Mouse (Mus musculus): ENCODE results near the gene A4gnt. TPM values are rescaled to one million over a fixed set of nuclear protein-coding genes. Genes with fewer than 3 reads are reported as not detected.
"Not testable (repeated sequence)": the region's sequence is repeated elsewhere in the genome, so short reads cannot be mapped to it uniquely, and the experiment has no call there.

The A4gnt gene
- polyA plus RNA-seq, 1 experiment from 2014 or later = not detected

GRCm38 (mm10) chr9:99580655-99581054 lies 31.6 kb upstream of the A4gnt start:
- H3K4me1 ChIP-seq (ENCODE audit: insufficient read depth) = peaks cover 3% of the 10 kb centered on the region; the same call in 1 of the 2 replicates
- TF ChIP-seq EP300 (IDR thresholded peaks at IDR 0.05; ENCODE audit: low read depth) = no peak
- TF ChIP-seq CTCF (IDR thresholded peaks at IDR 0.05; ENCODE audit: low read depth) = peak; percentile 85
- H3K9ac ChIP-seq (replicated peaks) = no peak overlapping the region
- DNase-seq = peak; percentile 38
- no peak overlapping the region for H3K4me3 ChIP-seq (ENCODE audit: low read depth, low read length)
- H3K4me2 ChIP-seq (ENCODE audit: low read depth, low read length) = no peak overlapping the region
- H3K9me3 ChIP-seq (ENCODE audit: low read length) = no peaks in the 10 kb centered on the region
- ATAC-seq = peak; percentile 33; the same call in 1 of the 2 replicates
- H3K36me3 ChIP-seq (replicated peaks; ENCODE audit: insufficient read depth, low read length) = peaks cover 35% of the 10 kb centered on the region
- whole genome bisulfite sequencing (ENCODE audit: insufficient replicate concordance) = 37% methylated on average over 2 of the region's 2 CpGs
- H3K27me3 ChIP-seq (ENCODE audit: insufficient read depth, low read length) = no peaks in the 10 kb centered on the region
- H3K27ac ChIP-seq (ENCODE audit: low read depth) = no peak overlapping the region

GRCm38 (mm10) chr9:99587505-99588202 lies 24.6 kb upstream of the A4gnt start:
- H3K27me3 ChIP-seq (ENCODE audit: insufficient read depth, low read length) = no peaks in the 10 kb centered on the region
- no peak overlapping the region for H3K4me2 ChIP-seq (ENCODE audit: low read depth, low read length)
- H3K27ac ChIP-seq (ENCODE audit: low read depth) = no peak overlapping the region
- H3K4me1 ChIP-seq (ENCODE audit: insufficient read depth) = no peaks in the 10 kb centered on the region
- 26% methylated on average over 8 of the region's 8 CpGs for WGBS (ENCODE audit: insufficient replicate concordance)
- no peaks in the 10 kb centered on the region for H3K9me3 ChIP-seq (ENCODE audit: low read length)
- peaks cover 14% of the 10 kb centered on the region for H3K36me3 ChIP-seq (replicated peaks; ENCODE audit: insufficient read depth, low read length)
- TF ChIP-seq CTCF (IDR thresholded peaks at IDR 0.05; ENCODE audit: low read depth) = peak; percentile 91
- TF ChIP-seq EP300 (IDR thresholded peaks at IDR 0.05; ENCODE audit: low read depth) = no peak
- no peak overlapping the region for H3K4me3 ChIP-seq (ENCODE audit: low read depth, low read length)
- peak; percentile 70 for DNase-seq
- no peak for ATAC-seq
- H3K9ac ChIP-seq (replicated peaks) = no peak overlapping the region

DNA sequence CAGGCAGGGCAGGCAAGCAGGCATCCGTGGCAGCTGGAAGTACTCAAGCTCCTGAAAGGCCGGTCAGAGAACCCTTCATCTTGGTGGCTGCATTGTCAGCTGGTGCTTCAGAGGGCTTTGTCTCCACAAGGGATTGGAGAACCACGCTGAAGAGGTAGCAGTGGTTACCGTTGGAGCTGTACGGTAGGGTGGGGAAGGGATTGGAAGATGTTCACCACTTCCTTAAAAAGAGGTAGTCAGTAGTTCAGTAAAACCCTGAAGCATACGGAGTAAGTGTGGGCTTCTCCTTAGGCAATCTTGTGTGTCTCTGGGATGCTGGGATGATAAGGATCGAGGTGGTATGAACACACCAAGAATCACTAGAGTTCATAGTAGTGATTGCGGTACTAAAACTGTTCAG lies 21.2 kb upstream of the A4gnt start:
- Histone ChIP-seq H3K4me2 (ENCODE audit: low read depth, low read length) (no peak overlapping the region), H3K27me3 (ENCODE audit: insufficient read depth, low read length) (no peaks in the 10 kb centered on the region), H3K27ac (ENCODE audit: low read depth) (no peak overlapping the region), H3K4me3 (ENCODE audit: low read depth, low read length) (no peak overlapping the region), H3K4me1 (ENCODE audit: insufficient read depth) (no peaks in the 10 kb centered on the region), H3K9ac (replicated peaks) (no peak overlapping the region), H3K36me3 (replicated peaks; ENCODE audit: insufficient read depth, low read length) (no peaks in the 10 kb centered on the region), H3K9me3 (ENCODE audit: low read length) (no peaks in the 10 kb centered on the region)
- ATAC-seq (no peak), DNase-seq (no peak)
- TF ChIP-seq EP300 (IDR thresholded peaks at IDR 0.05; ENCODE audit: low read depth) = no peak
- no peak for TF ChIP-seq CTCF (IDR thresholded peaks at IDR 0.05; ENCODE audit: low read depth)
- WGBS (ENCODE audit: insufficient replicate concordance) = 50% methylated on average over 8 of the region's 8 CpGs

GRCm38 (mm10) chr9:99599127-99599526 lies 13.2 kb upstream of the A4gnt start:
- not testable (repeated sequence) for H3K27me3 ChIP-seq (ENCODE audit: insufficient read depth, low read length); H3K9ac ChIP-seq (replicated peaks); H3K27ac ChIP-seq (ENCODE audit: low read depth); H3K4me1 ChIP-seq (ENCODE audit: insufficient read depth); H3K4me2 ChIP-seq (ENCODE audit: low read depth, low read length); H3K9me3 ChIP-seq (ENCODE audit: low read length); H3K4me3 ChIP-seq (ENCODE audit: low read depth, low read length); DNase-seq; H3K36me3 ChIP-seq (replicated peaks; ENCODE audit: insufficient read depth, low read length); ATAC-seq
- WGBS (ENCODE audit: insufficient replicate concordance) = 74% methylated on average over 6 of the region's 6 CpGs

DNA sequence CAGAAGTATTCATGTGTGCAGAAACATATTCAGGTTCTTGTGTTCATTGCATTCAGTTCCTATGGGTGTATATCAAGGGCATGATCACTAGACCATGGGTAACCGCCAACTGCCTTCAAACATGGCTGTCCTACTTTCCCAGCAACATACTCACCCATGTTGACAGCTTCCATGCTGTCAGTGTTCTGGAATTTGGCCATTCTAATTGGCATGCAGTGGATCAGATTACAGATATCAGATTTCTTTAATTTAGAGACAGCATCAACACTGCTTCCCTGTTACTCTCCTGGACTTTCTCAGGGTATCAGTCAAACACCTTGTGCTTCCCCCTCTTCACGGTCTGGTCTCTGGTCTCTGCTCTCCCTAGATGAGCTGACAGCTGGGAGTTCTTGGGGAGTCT lies 8.7 kb upstream of the A4gnt start:
- TF ChIP-seq CTCF (IDR thresholded peaks at IDR 0.05; ENCODE audit: low read depth) = no peak
- no peak for TF ChIP-seq EP300 (IDR thresholded peaks at IDR 0.05; ENCODE audit: low read depth)
- Histone ChIP-seq H3K9ac (replicated peaks) (no peak overlapping the region), H3K4me3 (ENCODE audit: low read depth, low read length) (no peak overlapping the region), H3K27ac (ENCODE audit: low read depth) (no peak overlapping the region), H3K36me3 (replicated peaks; ENCODE audit: insufficient read depth, low read length) (no peaks in the 10 kb centered on the region), H3K27me3 (ENCODE audit: insufficient read depth, low read length) (no peaks in the 10 kb centered on the region), H3K4me2 (ENCODE audit: low read depth, low read length) (no peak overlapping the region), H3K9me3 (ENCODE audit: low read length) (no peaks in the 10 kb centered on the region), H3K4me1 (ENCODE audit: insufficient read depth) (no peaks in the 10 kb centered on the region)
- ATAC-seq (no peak), DNase-seq (no peak)
- WGBS (ENCODE audit: insufficient replicate concordance) = 75% methylated on average over 2 of the region's 2 CpGs

DNA sequence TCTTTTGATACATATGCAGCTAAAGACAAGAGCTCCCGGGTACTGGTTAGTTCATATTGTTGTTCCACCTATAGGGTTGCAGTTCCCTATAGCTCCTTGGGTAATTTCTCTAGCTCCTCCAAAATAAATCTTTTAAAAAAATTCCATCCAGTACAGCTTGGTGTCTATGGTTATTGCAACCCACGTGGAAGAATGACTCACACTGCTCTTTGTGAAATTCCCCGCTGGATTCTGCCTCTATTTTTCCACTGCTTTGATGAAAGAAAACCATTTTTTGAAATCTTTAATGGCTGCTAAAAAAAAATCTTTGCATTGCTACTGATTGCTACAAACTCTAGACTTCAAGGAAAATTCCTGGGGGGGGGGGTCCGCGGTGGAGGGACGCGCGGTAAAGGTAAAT lies 7.4 kb downstream of the A4gnt start:
- no peaks in the 10 kb centered on the region for H3K9me3 ChIP-seq (ENCODE audit: low read length)
- no peaks in the 10 kb centered on the region for H3K36me3 ChIP-seq (replicated peaks; ENCODE audit: insufficient read depth, low read length)
- H3K4me3 ChIP-seq (ENCODE audit: low read depth, low read length) = no peak overlapping the region
- H3K27ac ChIP-seq (ENCODE audit: low read depth) = no peak overlapping the region
- WGBS (ENCODE audit: insufficient replicate concordance) = 86% methylated on average over 7 of the region's 8 CpGs
- ATAC-seq (no peak), DNase-seq (no peak)
- H3K4me2 ChIP-seq (ENCODE audit: low read depth, low read length) = no peak overlapping the region
- no peak overlapping the region for H3K9ac ChIP-seq (replicated peaks)
- TF ChIP-seq CTCF (IDR thresholded peaks at IDR 0.05; ENCODE audit: low read depth) = no peak
- no peak for TF ChIP-seq EP300 (IDR thresholded peaks at IDR 0.05; ENCODE audit: low read depth)
- H3K27me3 ChIP-seq (ENCODE audit: insufficient read depth, low read length) = no peaks in the 10 kb centered on the region
- H3K4me1 ChIP-seq (ENCODE audit: insufficient read depth) = no peaks in the 10 kb centered on the region

Data from liver, postnatal 0 days (tissue).